Mouse (Mus musculus) kidney, adult 2 months (tissue): Measurements from ENCODE around the gene Prss54.

Experiments
- CTCF ChIP-seq: fragments of 200-500 bp; conservative IDR thresholded peaks from 2 replicates; pipeline ENCODE4 v1.5.1; 2011; ENCODE audit warnings: low read depth, mild to moderate bottlenecking, control low read depth, low read length, moderate library complexity, mixed read lengths; ENCODE audit not compliant: insufficient read depth, insufficient read length
- POLR2A ChIP-seq: fragments of 200-500 bp; IDR thresholded peaks from one replicate; pipeline ENCODE4 v1.6.1; 2011; ENCODE audit warnings: low read depth, low read length, control low read depth

GRCm38 (mm10) chr8:95512257-95512656, 63.9 kb downstream of the Prss54 start:
- TF ChIP-seq CTCF = no peak
- TF ChIP-seq POLR2A = no peak
